Mouse (Mus musculus): ENCODE measurements around the gene Sh2d7.

DNA sequence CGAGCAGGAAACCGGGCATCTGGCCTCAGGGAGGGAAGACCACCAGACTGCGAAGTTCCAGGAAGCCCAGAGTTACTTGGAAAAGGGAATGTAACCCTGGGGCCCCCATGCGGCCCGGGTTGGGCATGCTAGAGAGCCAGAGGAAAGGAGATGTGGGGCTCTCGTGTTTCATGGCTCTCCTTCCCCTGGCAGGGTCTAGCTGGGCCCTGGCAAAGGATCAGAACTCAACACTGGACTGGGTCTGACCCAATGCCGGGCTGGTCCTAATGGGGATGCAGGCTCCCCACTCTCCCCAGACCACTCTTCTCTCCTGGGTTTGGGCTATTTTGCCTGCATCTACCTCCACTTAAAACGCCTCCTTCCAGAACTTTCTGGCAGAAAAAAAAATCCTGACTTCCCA is 19.9 kb downstream of the Sh2d7 start:
- TF ChIP-seq POLR2A (IDR thresholded peaks at IDR 0.05; ENCODE audit: extremely low read depth, insufficient read depth, low read length) (no peak), CTCF (IDR thresholded peaks at IDR 0.05; ENCODE audit: extremely low read depth, insufficient read depth, low read length) (no peak)
